Mouse (Mus musculus) ES-E14 (cell line): Measurements from ENCODE around the gene Fam198a. TPM values are rescaled to one million over a fixed set of nuclear protein-coding genes. Genes with fewer than 3 reads are reported as not detected.

ENCODE experiments used
- DNase-seq: peaks from one replicate; pipeline ENCODE4 v3.0.0-alpha.2; 2013; ENCODE audit warnings: low read depth, low spot score
- H3K27ac ChIP-seq: 2 replicates; pipeline ENCODE4 v1.5.1; 2012; ENCODE audit warnings: low read depth, mild to moderate bottlenecking, low read length, moderate library complexity, mixed read lengths; ENCODE audit not compliant: poor library complexity, insufficient read depth, severe bottlenecking
- H3K36me3 ChIP-seq: 2 replicates; pipeline ENCODE4 v1.6.1; 2012; ENCODE audit warnings: mild to moderate bottlenecking, low read length, moderate library complexity, mixed read lengths; ENCODE audit not compliant: control insufficient read depth, poor library complexity, insufficient read depth, severe bottlenecking
- H3K4me1 ChIP-seq, 2 experiments: fragments of 150-350 bp in 1 of 2; sonication (generic) in 1 of 2; 2 replicates each; pipeline ENCODE4 v1.6.1; 2012; ENCODE audit warnings: low read length in 2 of 2, mild to moderate bottlenecking in 1 of 2, mixed read lengths in 1 of 2; ENCODE audit not compliant: control insufficient read depth in 2 of 2, insufficient read depth in 2 of 2, poor library complexity in 1 of 2
- H3K4me3 ChIP-seq, 2 experiments: fragments of 150-350 bp in 1 of 2; sonication (generic) in 1 of 2; 2 replicates each; pipeline ENCODE4 v1.5.1; 2012; ENCODE audit warnings: low read length in 2 of 2, low read depth in 1 of 2, mild to moderate bottlenecking in 1 of 2, mixed read lengths in 1 of 2; ENCODE audit not compliant: insufficient read depth in 1 of 2, poor library complexity in 1 of 2, severe bottlenecking in 1 of 2
- H3K9ac ChIP-seq: 2 replicates; pipeline ENCODE4 v1.6.1; 2012; ENCODE audit warnings: low read depth, mild to moderate bottlenecking, low read length, mixed read lengths; ENCODE audit not compliant: poor library complexity, insufficient read depth, severe bottlenecking
- H3K9me3 ChIP-seq: fragments of 150-350 bp; sonication (generic); 2 replicates; pipeline ENCODE4 v1.6.1; 2012; ENCODE audit warnings: low read depth, mild to moderate bottlenecking, low read length; ENCODE audit not compliant: control insufficient read depth, insufficient read depth
- CHD2 ChIP-seq: IDR thresholded peaks from 2 replicates; pipeline ENCODE4 v1.6.1; 2014; ENCODE audit warnings: mild to moderate bottlenecking, low read depth, low read length, inconsistent platforms
- HCFC1 ChIP-seq: IDR thresholded peaks from 2 replicates; pipeline ENCODE4 v1.6.1; 2012; ENCODE audit warnings: low read length, inconsistent platforms, borderline replicate concordance; ENCODE audit not compliant: insufficient read depth
- MAFK ChIP-seq: IDR thresholded peaks from 2 replicates; pipeline ENCODE4 v1.6.1; 2014; ENCODE audit warnings: mild to moderate bottlenecking, low read depth, low read length, inconsistent platforms; ENCODE audit not compliant: insufficient read depth
- ZC3H11A ChIP-seq: IDR thresholded peaks from 2 replicates; pipeline ENCODE4 v1.6.1; 2012; ENCODE audit warnings: low read depth, mild to moderate bottlenecking, inconsistent platforms, low read length, borderline replicate concordance
- ZNF384 ChIP-seq: IDR thresholded peaks from 2 replicates; pipeline ENCODE4 v1.6.1; 2012; ENCODE audit warnings: low read depth, low read length, inconsistent platforms
- in situ Hi-C, 2 experiments: fragments of 600-800 bp; cut with MboI; formaldehyde crosslinking; loops; one replicate each; pipeline ENCODE4 v1.15.1; 2025; ENCODE audit warnings: low sequenced_read_pairs in 2 of 2, inconsistent platforms in 1 of 2; ENCODE audit not compliant: unreplicated experiment in 2 of 2
- total RNA-seq: library from RNA; depleted of rRNA; stranded (reverse); fragments of 300-350 nt; gene quantifications from 2 replicates; pipeline ENCODE4 v1.2.3, GENCODE M21; 2012

Gene Fam198a
- total RNA-seq, 1 experiment = 0.36 TPM

GRCm38 (mm10) chr9:121908321-121908720, 42.5 kb upstream of the Fam198a start:
- peaks cover 0 to 2% of the 10 kb centered on the region in 2 experiments; a peak in 1 of 4 replicates for H3K4me1 ChIP-seq
- H3K36me3 ChIP-seq = no peaks in the 10 kb centered on the region
- no peaks in the 10 kb centered on the region for H3K9me3 ChIP-seq
- no peak overlapping the region for H3K27ac ChIP-seq
- no peak for TF ChIP-seq MAFK
- TF ChIP-seq CHD2 = no peak
- no peak for TF ChIP-seq ZC3H11A
- in situ Hi-C loops = no loop called here
- no peak overlapping the region for H3K4me3 ChIP-seq
- no peak overlapping the region for H3K9ac ChIP-seq
- no peak for DNase-seq

- H3K9ac ChIP-seq = no peak overlapping the region
- peaks cover 0 to 2% of the 10 kb centered on the region in 2 experiments; a peak in 1 of 4 replicates for H3K4me1 ChIP-seq
- H3K27ac ChIP-seq = no peak overlapping the region
- DNase-seq = no peak
- H3K4me3 ChIP-seq = no peak overlapping the region
- TF ChIP-seq ZC3H11A = no peak
- no peak for TF ChIP-seq ZNF384
- TF ChIP-seq CHD2 = no peak
- no peak for TF ChIP-seq HCFC1
- no peak for TF ChIP-seq MAFK
- in situ Hi-C loops = no loop called here
- no peaks in the 10 kb centered on the region for H3K9me3 ChIP-seq
- no peaks in the 10 kb centered on the region for H3K36me3 ChIP-seq
These were observed 41.2 kb upstream of the Fam198a start for GRCm38 (mm10) chr9:121909635-121910034.

- in situ Hi-C loops = no loop called here
- Histone ChIP-seq H3K36me3 (no peaks in the 10 kb centered on the region), H3K9me3 (no peaks in the 10 kb centered on the region), H3K4me1 (peaks cover 0 to 2% of the 10 kb centered on the region in 2 experiments; a peak in 1 of 4 replicates), H3K9ac (no peak overlapping the region), H3K27ac (no peak overlapping the region), H3K4me3 (no peak overlapping the region)
- no peak for DNase-seq
- TF ChIP-seq CHD2 = no peak
- no peak for TF ChIP-seq ZNF384
- TF ChIP-seq HCFC1 = no peak
- no peak for TF ChIP-seq ZC3H11A
- TF ChIP-seq MAFK = no peak
These were observed 39.6 kb upstream of the Fam198a start for GRCm38 (mm10) chr9:121911196-121911595.

- Histone ChIP-seq H3K36me3 (no peaks in the 10 kb centered on the region), H3K4me3 (no peak overlapping the region), H3K9ac (no peak overlapping the region), H3K9me3 (no peaks in the 10 kb centered on the region), H3K4me1 (peaks cover 0 to under 1% of the 10 kb centered on the region in 2 experiments; a peak in 1 of 4 replicates), H3K27ac (no peak overlapping the region)
- TF ChIP-seq ZNF384 (no peak), ZC3H11A (no peak), MAFK (no peak), HCFC1 (no peak), CHD2 (no peak)
- DNase-seq = no peak
- in situ Hi-C loops = no loop called here
These were observed 38.0 kb upstream of the Fam198a start for GRCm38 (mm10) chr9:121912786-121913185.

GRCm38 (mm10) chr9:121914226-121914757, 36.5 kb upstream of the Fam198a start:
- no peak for DNase-seq
- Histone ChIP-seq H3K9me3 (no peaks in the 10 kb centered on the region), H3K4me1 (peaks cover 0 to 6% of the 10 kb centered on the region in 2 experiments; a peak in 1 of 4 replicates), H3K4me3 (no peak overlapping the region), H3K9ac (no peak overlapping the region), H3K36me3 (no peaks in the 10 kb centered on the region), H3K27ac (no peak overlapping the region)
- in situ Hi-C loops = no loop called here
- no peak for TF ChIP-seq HCFC1
- TF ChIP-seq ZC3H11A = no peak
- no peak for TF ChIP-seq CHD2
- no peak for TF ChIP-seq ZNF384
- no peak for TF ChIP-seq MAFK
